ENCODE assay signal across 19 mouse cellular contexts in genomic region chr11:100651205-100651604, GRCm38 (mm10). TPM values are rescaled to one million over a fixed set of nuclear protein-coding genes. Genes with fewer than 3 reads are reported as not detected.
A peak's percentile ranks its signal among the peaks of the same experiment; 100 is the strongest.
DNase-seq lines count a peak whose midpoint lies in the region; ATAC-seq lines count a peak whose summit lies in the region.
"Had no signal": no experiment of that assay in that cellular context is flagged by ENCODE, and none has a peak within 500 bp of the region (broad histone marks: within the 10 kb centered on the region; RNA-seq: fewer than 3 reads in every experiment).

No protein-coding gene starts in this region.

- H3K9ac ChIP-seq in midbrain, embryonic 11.5 days (ENCODE audit: low read length) = no peak overlapping the region
- H3K9ac ChIP-seq in midbrain, embryonic 15.5 days = no peak overlapping the region
- H3K9ac ChIP-seq in embryonic facial prominence, embryonic 13.5 days = no peak overlapping the region
- H3K9ac ChIP-seq: embryonic facial prominence, embryonic 15.5 days; forebrain, embryonic 12.5 days had no signal

- peak overlapping the region; percentile 5; the same call in 1 of the 2 replicates for H3K4me3 ChIP-seq in heart, embryonic 10.5 days
- no peak overlapping the region for H3K4me3 ChIP-seq in midbrain, embryonic 11.5 days (ENCODE audit: low read depth, low read length)
- H3K4me3 ChIP-seq in midbrain, embryonic 15.5 days = no peak overlapping the region
- H3K4me3 ChIP-seq in embryonic facial prominence, embryonic 13.5 days = no peak overlapping the region
- H3K4me3 ChIP-seq: embryonic facial prominence, embryonic 15.5 days; erythroblast, embryonic 14.5 days; forebrain, embryonic 10.5 days; forebrain, embryonic 12.5 days had no signal

- H3K27me3 ChIP-seq in heart, embryonic 10.5 days (ENCODE audit: insufficient read depth, poor library complexity, severe bottlenecking) = peaks cover 56% of the 10 kb centered on the region
- H3K27me3 ChIP-seq in midbrain, embryonic 11.5 days (ENCODE audit: control insufficient read depth, insufficient read depth, low read length) = 0 out of 2 replicates have a peak, but pooled peaks cover 4% of the 10 kb centered on the region
- H3K27me3 ChIP-seq in midbrain, embryonic 15.5 days (replicated peaks) = peaks cover 17% of the 10 kb centered on the region
- H3K27me3 ChIP-seq in embryonic facial prominence, embryonic 13.5 days = peaks cover 36% of the 10 kb centered on the region

- H3K4me2 ChIP-seq in midbrain, embryonic 11.5 days = no peak overlapping the region
- no peak overlapping the region for H3K4me2 ChIP-seq in midbrain, embryonic 15.5 days
- H3K4me2 ChIP-seq in embryonic facial prominence, embryonic 13.5 days = peak overlapping the region; percentile 26; the same call in 1 of the 2 replicates
- H3K4me2 ChIP-seq: embryonic facial prominence, embryonic 15.5 days; forebrain, embryonic 12.5 days had no signal

- WGBS in heart, embryonic 10.5 days = 10% methylated on average over 8 of the region's 8 CpGs
- 9% methylated on average over 8 of the region's 8 CpGs for WGBS in midbrain, embryonic 11.5 days
- WGBS in midbrain, embryonic 15.5 days = 22% methylated on average over 8 of the region's 8 CpGs
- 15% methylated on average over 8 of the region's 8 CpGs for WGBS in embryonic facial prominence, embryonic 13.5 days

- H3K36me3 ChIP-seq in heart, embryonic 10.5 days = no peaks in the 10 kb centered on the region
- no peaks in the 10 kb centered on the region for H3K36me3 ChIP-seq in midbrain, embryonic 11.5 days (ENCODE audit: control insufficient read depth, insufficient read depth, low read length)
- H3K36me3 ChIP-seq in midbrain, embryonic 15.5 days (replicated peaks) = no peaks in the 10 kb centered on the region
- H3K36me3 ChIP-seq in embryonic facial prominence, embryonic 13.5 days = no peaks in the 10 kb centered on the region
- H3K36me3 ChIP-seq: embryonic facial prominence, embryonic 15.5 days; forebrain, embryonic 10.5 days; forebrain, embryonic 12.5 days had no signal

- H3K4me1 ChIP-seq in heart, embryonic 10.5 days = peaks cover 23% of the 10 kb centered on the region
- H3K4me1 ChIP-seq in midbrain, embryonic 11.5 days (ENCODE audit: control insufficient read depth, insufficient read depth, low read length) = no peaks in the 10 kb centered on the region
- peaks cover under 1% of the 10 kb centered on the region; the same call in 1 of the 2 replicates for H3K4me1 ChIP-seq in midbrain, embryonic 15.5 days
- H3K4me1 ChIP-seq in embryonic facial prominence, embryonic 13.5 days = peaks cover 19% of the 10 kb centered on the region

- DNase-seq in heart, embryonic 10.5 days (ENCODE audit: low spot score) = no peak
- no peak for DNase-seq in heart, adult 9 months (ENCODE audit: low spot score in 2 of 2)
- DNase-seq in midbrain, embryonic 11.5 days (ENCODE audit: low spot score, missing footprints) = peak; percentile 71
- no peak for DNase-seq in cerebellum, postnatal 25 days
- DNase-seq in left cerebral cortex, adult 11 months (ENCODE audit: low spot score) = no peak
- DNase-seq: cerebellum, adult 11 months; cerebellum, adult 18-20 months; cerebellum, adult 8-10 months; cerebellum, adult 9-11 months; cerebellum, postnatal 14 days had no signal

- no peak for ATAC-seq in midbrain, embryonic 11.5 days (ENCODE audit: low FRiP score)
- no peak for ATAC-seq in midbrain, embryonic 15.5 days (replicated peaks)
- ATAC-seq in embryonic facial prominence, embryonic 13.5 days (ENCODE audit: insufficient number of reproducible peaks, insufficient read depth, low FRiP score, low TSS enrichment, low read depth) = no peak
- ATAC-seq: forebrain, embryonic 14.5 days; forebrain, embryonic 16.5 days had no signal

- no peaks in the 10 kb centered on the region for H3K9me3 ChIP-seq in heart, embryonic 10.5 days
- no peaks in the 10 kb centered on the region for H3K9me3 ChIP-seq in midbrain, embryonic 11.5 days (ENCODE audit: control insufficient read depth, low read length)
- no peaks in the 10 kb centered on the region for H3K9me3 ChIP-seq in midbrain, embryonic 15.5 days
- no peaks in the 10 kb centered on the region for H3K9me3 ChIP-seq in embryonic facial prominence, embryonic 13.5 days
- H3K9me3 ChIP-seq: embryonic facial prominence, embryonic 15.5 days; forebrain, embryonic 10.5 days; forebrain, embryonic 12.5 days had no signal

- no peak overlapping the region for H3K27ac ChIP-seq in heart, embryonic 10.5 days
- H3K27ac ChIP-seq in midbrain, embryonic 11.5 days (ENCODE audit: low read depth, low read length) = no peak overlapping the region
- H3K27ac ChIP-seq in midbrain, embryonic 15.5 days = no peak overlapping the region
- peak overlapping the region; percentile 55; the same call in 1 of the 2 replicates for H3K27ac ChIP-seq in embryonic facial prominence, embryonic 13.5 days
- H3K27ac ChIP-seq: embryonic facial prominence, embryonic 15.5 days; forebrain, embryonic 10.5 days; forebrain, embryonic 12.5 days had no signal

RNA-seq across cellular contexts. Expression of gene Dnajc7, which starts 31.2 kb away (rescaled TPM):
- 194 and 211 TPM in 2 replicates for polyA plus RNA-seq in heart, embryonic 10.5 days (2016; fragmentation: Nextera tagmentation; extraction: Ambion mirVana)
- 96.1 TPM in 2 replicates for polyA plus RNA-seq in midbrain, embryonic 11.5 days (2014; fragmentation: Nextera tagmentation; extraction: Ambion mirVana)
- 298 and 326 TPM in 2 replicates for polyA plus RNA-seq in midbrain, embryonic 15.5 days (2015; fragmentation: Nextera tagmentation; extraction: Ambion mirVana)
- polyA plus RNA-seq in embryonic facial prominence, embryonic 13.5 days (2015; fragmentation: Nextera tagmentation; extraction: Ambion mirVana) = 277 and 293 TPM in 2 replicates

RNA-seq across cellular contexts. Expression of gene Nkiras2, which starts 32.2 kb away (rescaled TPM):
- 67.4 and 67.9 TPM in 2 replicates for polyA plus RNA-seq in heart, embryonic 10.5 days (2016; fragmentation: Nextera tagmentation; extraction: Ambion mirVana)
- polyA plus RNA-seq in midbrain, embryonic 11.5 days (2014; fragmentation: Nextera tagmentation; extraction: Ambion mirVana) = 96.4 and 110 TPM in 2 replicates
- 111 and 115 TPM in 2 replicates for polyA plus RNA-seq in midbrain, embryonic 15.5 days (2015; fragmentation: Nextera tagmentation; extraction: Ambion mirVana)
- 78.9 and 79.0 TPM in 2 replicates for polyA plus RNA-seq in embryonic facial prominence, embryonic 13.5 days (2015; fragmentation: Nextera tagmentation; extraction: Ambion mirVana)

RNA-seq across cellular contexts. Expression of gene Zfp385c, which starts 41.0 kb away (rescaled TPM):
- 0.23 and 0.27 TPM in 2 replicates for polyA plus RNA-seq in heart, embryonic 10.5 days (2016; fragmentation: Nextera tagmentation; extraction: Ambion mirVana)
- polyA plus RNA-seq in midbrain, embryonic 11.5 days (2014; fragmentation: Nextera tagmentation; extraction: Ambion mirVana) = 0.72 TPM in 1 of 2 replicates, not detected in the other
- polyA plus RNA-seq in midbrain, embryonic 15.5 days (2015; fragmentation: Nextera tagmentation; extraction: Ambion mirVana) = 0.70 and 0.99 TPM in 2 replicates
- polyA plus RNA-seq in embryonic facial prominence, embryonic 13.5 days (2015; fragmentation: Nextera tagmentation; extraction: Ambion mirVana) = 1.7 and 2.3 TPM in 2 replicates
- polyA plus RNA-seq: C2C12; erythroblast, embryonic 14.5 days; forebrain, embryonic 14.5 days had no signal

RNA-seq across cellular contexts. Expression of gene Dhx58, which starts 52.9 kb away (rescaled TPM):
- polyA plus RNA-seq in heart, embryonic 10.5 days (2016; fragmentation: Nextera tagmentation; extraction: Ambion mirVana) = 1.1 and 2.4 TPM in 2 replicates
- polyA plus RNA-seq in midbrain, embryonic 11.5 days (2014; fragmentation: Nextera tagmentation; extraction: Ambion mirVana) = 2.0 and 2.1 TPM in 2 replicates
- 3.5 TPM in 2 replicates for polyA plus RNA-seq in midbrain, embryonic 15.5 days (2015; fragmentation: Nextera tagmentation; extraction: Ambion mirVana)
- polyA plus RNA-seq in embryonic facial prominence, embryonic 13.5 days (2015; fragmentation: Nextera tagmentation; extraction: Ambion mirVana) = 3.4 and 5.2 TPM in 2 replicates
